Mouse (Mus musculus) heart, adult 2 months (tissue): ENCODE results near the gene 1700016D06Rik.

ENCODE experiments used
- CTCF ChIP-seq: fragments of 200-600 bp; IDR thresholded peaks from 2 replicates; pipeline ENCODE4 v1.8.1; 2022; ENCODE audit warnings: antibody characterized with exemption, mild to moderate bottlenecking, moderate library complexity
- EP300 ChIP-seq: fragments of 200-500 bp; IDR thresholded peaks from 2 replicates; pipeline ENCODE4 v1.6.1; 2011; ENCODE audit warnings: low read depth, low read length, control low read depth; ENCODE audit not compliant: insufficient read depth
- POLR2A ChIP-seq: fragments of 200-500 bp; IDR thresholded peaks from 2 replicates; pipeline ENCODE4 v1.6.1; 2011; ENCODE audit warnings: mild to moderate bottlenecking, low read depth, low read length, control low read depth; ENCODE audit not compliant: insufficient read depth

DNA sequence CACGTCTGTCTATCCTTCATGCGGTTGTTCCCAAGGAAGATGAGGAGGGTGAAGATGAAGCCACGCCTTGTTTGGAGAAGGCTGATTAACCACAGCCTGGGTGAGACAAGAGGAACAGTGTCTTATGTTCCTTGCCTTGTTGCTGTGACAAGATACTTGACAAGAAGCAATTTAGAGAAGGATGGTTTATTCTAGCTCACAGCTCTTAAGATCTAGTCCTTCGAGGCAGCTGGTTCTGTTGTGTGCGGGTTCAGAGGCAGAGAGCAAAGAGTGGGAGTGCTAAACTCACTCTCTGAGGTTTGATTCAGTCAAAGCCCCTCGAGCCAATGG lies at the start of gene 1700016D06Rik:
- TF ChIP-seq CTCF (no peak), POLR2A (no peak), EP300 (no peak)
